Mouse (Mus musculus) ES-Bruce4 (cell line): Measurements from ENCODE around the gene Acss2. TPM values are rescaled to one million over a fixed set of nuclear protein-coding genes. Genes with fewer than 3 reads are reported as not detected.
A peak's percentile ranks its signal among the peaks of the same experiment; 100 is the strongest.

ENCODE experiments used
- H3K27ac ChIP-seq: 2 replicates; pipeline ENCODE4 v1.5.1; 2012; ENCODE audit warnings: low read length, inconsistent platforms; ENCODE audit not compliant: insufficient read depth
- H3K27me3 ChIP-seq: 2 replicates; pipeline ENCODE4 v1.6.1; 2012; ENCODE audit warnings: mild to moderate bottlenecking, low read length, inconsistent platforms; ENCODE audit not compliant: control insufficient read depth, poor library complexity, insufficient read depth, severe bottlenecking
- H3K36me3 ChIP-seq: 2 replicates; pipeline ENCODE4 v1.6.1; 2012; ENCODE audit warnings: inconsistent platforms, mild to moderate bottlenecking, low read length, moderate library complexity; ENCODE audit not compliant: control insufficient read depth, poor library complexity, insufficient read depth, severe bottlenecking
- H3K4me1 ChIP-seq: one replicate; pipeline ENCODE4 v1.8.1; 2011; ENCODE audit warnings: low read length; ENCODE audit not compliant: control insufficient read depth, insufficient read depth
- H3K4me3 ChIP-seq: 2 replicates; pipeline ENCODE4 v1.5.1; 2011; ENCODE audit warnings: low read depth, mild to moderate bottlenecking, low read length
- H3K9ac ChIP-seq: 2 replicates; pipeline ENCODE4 v1.6.1; 2012; ENCODE audit warnings: low read depth, mild to moderate bottlenecking, inconsistent platforms; ENCODE audit not compliant: poor library complexity, severe bottlenecking
- H3K9me3 ChIP-seq: replicated peaks from 2 replicates; pipeline ENCODE4 v1.6.1; 2012; ENCODE audit warnings: mild to moderate bottlenecking, low read length, inconsistent platforms; ENCODE audit not compliant: control insufficient read depth, poor library complexity, insufficient read depth, severe bottlenecking
- CTCF ChIP-seq: IDR thresholded peaks from one replicate; pipeline ENCODE4 v1.8.1; 2011; ENCODE audit warnings: low read depth, low read length
- EP300 ChIP-seq: IDR thresholded peaks from 2 replicates; pipeline ENCODE4 v1.6.1; 2011; ENCODE audit warnings: low read depth, low read length; ENCODE audit not compliant: insufficient read depth
- POLR2A ChIP-seq: IDR thresholded peaks from one replicate; pipeline ENCODE4 v1.8.1; 2011; ENCODE audit warnings: low read length; ENCODE audit not compliant: insufficient read depth
- polyA plus RNA-seq: library from polyadenylated mRNA; stranded (reverse); fragments of >200 nt; gene quantifications from 2 replicates; pipeline ENCODE4 v1.2.4, GENCODE M21; 2011; ENCODE audit warnings: low read depth; ENCODE audit not compliant: missing spikeins, insufficient read depth, insufficient read length

Acss2 gene
- polyA plus RNA-seq, 1 experiment, result 10.3 TPM

DNA sequence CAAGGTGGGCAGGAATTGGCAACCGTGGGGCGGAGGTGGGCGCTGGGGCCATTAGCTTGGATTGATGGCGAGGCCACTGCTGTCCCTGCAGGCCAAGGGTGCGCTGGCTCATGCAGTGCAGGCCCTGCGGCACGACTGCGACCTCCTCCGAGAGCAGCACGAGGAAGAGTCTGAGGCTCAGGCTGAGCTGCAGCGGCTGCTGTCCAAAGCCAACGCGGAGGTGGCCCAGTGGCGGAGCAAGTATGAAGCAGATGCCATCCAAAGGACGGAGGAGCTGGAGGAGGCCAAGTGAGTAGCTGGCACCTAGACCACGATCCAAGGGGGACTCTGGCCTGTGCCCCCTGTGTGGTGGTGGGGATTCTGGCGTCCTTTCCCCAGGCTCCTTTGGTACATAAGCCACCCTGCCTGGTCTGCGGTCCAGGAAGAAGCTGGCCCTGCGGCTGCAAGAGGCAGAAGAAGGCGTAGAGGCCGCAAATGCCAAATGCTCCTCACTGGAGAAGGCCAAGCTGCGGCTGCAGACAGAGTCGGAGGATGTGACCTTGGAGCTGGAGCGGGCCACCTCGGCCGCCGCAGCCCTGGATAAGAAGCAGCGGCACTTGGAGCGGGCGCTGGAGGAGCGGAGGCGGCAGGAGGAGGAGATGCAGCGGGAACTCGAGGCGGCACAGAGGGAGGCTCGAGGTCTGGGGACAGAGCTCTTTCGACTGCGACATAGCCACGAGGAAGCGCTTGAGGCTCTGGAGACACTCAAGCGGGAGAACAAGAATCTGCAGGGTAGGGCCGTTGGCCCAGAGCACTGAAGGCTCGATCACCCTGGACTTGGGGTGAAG, 113.1 kb downstream of the Acss2 start:
- Histone ChIP-seq H3K27ac (no peak overlapping the region), H3K9ac (peak overlapping the region; percentile 17; the same call in 1 of the 2 replicates), H3K27me3 (no peaks in the 10 kb centered on the region), H3K36me3 (no peaks in the 10 kb centered on the region), H3K4me3 (peak overlapping the region; percentile 56), H3K4me1 (no peaks in the 10 kb centered on the region), H3K9me3 (no peaks in the 10 kb centered on the region)
- TF ChIP-seq EP300, result no peak
- TF ChIP-seq CTCF, result no peak
- no peak for TF ChIP-seq POLR2A

DNA sequence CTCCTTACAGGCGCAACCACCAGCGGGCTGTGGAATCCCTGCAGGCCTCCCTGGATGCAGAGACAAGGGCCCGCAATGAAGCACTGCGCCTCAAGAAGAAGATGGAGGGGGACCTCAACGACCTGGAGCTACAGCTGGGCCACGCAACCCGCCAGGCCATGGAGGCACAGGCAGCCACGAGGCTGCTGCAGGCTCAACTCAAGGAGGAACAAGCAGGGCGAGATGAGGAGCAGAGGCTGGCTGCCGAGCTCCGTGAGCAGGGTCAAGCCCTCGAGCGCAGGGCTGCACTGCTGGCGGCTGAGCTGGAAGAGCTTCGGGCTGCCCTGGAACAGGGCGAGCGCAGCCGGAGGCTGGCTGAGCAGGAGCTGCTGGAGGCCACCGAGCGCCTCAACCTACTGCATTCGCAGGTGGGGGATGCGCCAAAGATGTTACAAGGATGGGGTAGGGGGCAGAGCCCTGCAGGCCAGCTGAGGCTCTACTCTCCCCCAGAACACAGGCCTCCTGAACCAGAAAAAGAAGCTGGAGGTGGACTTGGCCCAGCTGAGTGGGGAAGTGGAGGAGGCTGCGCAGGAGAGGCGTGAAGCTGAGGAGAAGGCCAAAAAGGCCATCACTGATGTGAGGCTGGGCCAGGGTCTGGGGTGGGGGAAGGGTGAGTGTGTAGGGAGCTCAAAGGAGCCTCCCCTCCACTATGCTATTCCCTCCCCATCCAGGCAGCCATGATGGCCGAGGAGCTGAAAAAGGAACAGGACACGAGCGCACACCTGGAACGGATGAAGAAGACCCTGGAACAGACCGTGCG, 114.6 kb downstream of the Acss2 start:
- TF ChIP-seq POLR2A (no peak), EP300 (no peak), CTCF (no peak)
- H3K4me1 ChIP-seq, result no peaks in the 10 kb centered on the region
- H3K27ac ChIP-seq, result no peak overlapping the region
- H3K27me3 ChIP-seq, result no peaks in the 10 kb centered on the region
- peak overlapping the region; percentile 27 for H3K4me3 ChIP-seq
- no peaks in the 10 kb centered on the region for H3K36me3 ChIP-seq
- peak overlapping the region; percentile 10; the same call in 1 of the 2 replicates for H3K9ac ChIP-seq
- no peaks in the 10 kb centered on the region for H3K9me3 ChIP-seq

- Histone ChIP-seq H3K36me3 (no peaks in the 10 kb centered on the region), H3K4me1 (no peaks in the 10 kb centered on the region), H3K27me3 (no peaks in the 10 kb centered on the region), H3K9ac (peak overlapping the region; percentile 10; the same call in 1 of the 2 replicates), H3K27ac (no peak overlapping the region), H3K9me3 (no peaks in the 10 kb centered on the region), H3K4me3 (peak overlapping the region; percentile 27)
- TF ChIP-seq POLR2A, result no peak
- no peak for TF ChIP-seq CTCF
These were observed 115.4 kb downstream of the Acss2 start for GRCm38 (mm10) chr2:155633121-155633520.

DNA sequence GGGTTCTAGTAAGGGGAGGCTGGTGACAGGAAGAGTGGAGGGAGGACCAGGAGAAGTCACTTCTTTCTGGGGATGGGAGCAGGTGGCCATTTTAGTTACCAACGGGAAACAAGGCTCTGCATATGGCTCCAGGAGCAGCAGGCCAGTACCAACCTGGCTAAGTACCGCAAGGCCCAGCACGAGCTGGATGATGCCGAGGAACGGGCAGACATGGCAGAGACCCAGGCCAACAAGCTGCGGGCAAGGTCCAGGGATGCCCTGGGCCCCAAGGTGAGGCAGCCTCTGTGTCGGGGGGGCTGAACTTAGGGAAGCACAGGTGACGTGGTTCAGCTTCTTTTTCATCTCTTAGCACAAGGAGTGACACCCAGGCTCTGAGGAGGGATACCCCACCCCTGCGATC, 116.0 kb downstream of the Acss2 start:
- H3K9ac ChIP-seq, result no peak overlapping the region
- no peak for TF ChIP-seq CTCF
- no peak for TF ChIP-seq POLR2A
- no peak for TF ChIP-seq EP300
- H3K9me3 ChIP-seq, result no peaks in the 10 kb centered on the region
- H3K36me3 ChIP-seq, result no peaks in the 10 kb centered on the region
- no peak overlapping the region for H3K4me3 ChIP-seq
- no peak overlapping the region for H3K27ac ChIP-seq
- H3K4me1 ChIP-seq, result no peaks in the 10 kb centered on the region
- no peaks in the 10 kb centered on the region for H3K27me3 ChIP-seq

GRCm38 (mm10) chr2:155634562-155634961, 116.8 kb downstream of the Acss2 start:
- no peaks in the 10 kb centered on the region for H3K27me3 ChIP-seq

More at GRCm38 (mm10) chr2:155634562-155634961, 116.8 kb downstream of the Acss2 start:
- no peak for TF ChIP-seq CTCF
- no peak for TF ChIP-seq POLR2A
- no peak for TF ChIP-seq EP300
- no peaks in the 10 kb centered on the region for H3K36me3 ChIP-seq
- H3K4me1 ChIP-seq, result no peaks in the 10 kb centered on the region
- H3K4me3 ChIP-seq, result no peak overlapping the region
- H3K9ac ChIP-seq, result no peak overlapping the region
- H3K27ac ChIP-seq, result no peak overlapping the region
- no peaks in the 10 kb centered on the region for H3K9me3 ChIP-seq

Other genes with a start within 250 kb of the Acss2 start
- 51.5 and 59.2 TPM in 2 replicates for gene Map1lc3a, start 241.7 kb upstream of the Acss2 start, polyA plus RNA-seq
- gene Pigu, start 160.5 kb upstream of the Acss2 start, polyA plus RNA-seq, result 36.9 and 44.1 TPM in 2 replicates
- gene Trp53inp2, start 136.9 kb upstream of the Acss2 start, polyA plus RNA-seq, result 24.9 and 25.7 TPM in 2 replicates
- gene Ncoa6, start 44.1 kb upstream of the Acss2 start, polyA plus RNA-seq, result 26.4 and 31.0 TPM in 2 replicates
- 1.1 and 1.4 TPM in 2 replicates for gene Ggt7, start 289 bp downstream of the Acss2 start, polyA plus RNA-seq
- 13.4 and 14.8 TPM in 2 replicates for gene Gss, start 74.9 kb downstream of the Acss2 start, polyA plus RNA-seq
- gene Myh7b, start 93.3 kb downstream of the Acss2 start, polyA plus RNA-seq, result 0.70 and 1.0 TPM in 2 replicates
- 80.0 and 81.2 TPM in 2 replicates for gene Trpc4ap, start 174.4 kb downstream of the Acss2 start, polyA plus RNA-seq
- gene Edem2, start 211.5 kb downstream of the Acss2 start, polyA plus RNA-seq, result 21.7 and 23.1 TPM in 2 replicates
- gene Gm17581, start 217.9 kb downstream of the Acss2 start, polyA plus RNA-seq, result not detected in 2 replicates
- gene Procr, start 233.2 kb downstream of the Acss2 start, polyA plus RNA-seq, result 4.7 and 6.6 TPM in 2 replicates